Mouse (Mus musculus) brain, embryonic 14.5 days (tissue): ENCODE measurements around the gene Cyth2. TPM values are rescaled to one million over a fixed set of nuclear protein-coding genes. Genes with fewer than 3 reads are reported as not detected.

Source experiments
- DNase-seq: peaks from one replicate; pipeline ENCODE4 v3.0.0-alpha.2; 2011; ENCODE audit warnings: low read depth
- CTCF ChIP-seq: fragments of 200-500 bp; IDR thresholded peaks from 2 replicates; pipeline ENCODE4 v1.5.1; 2012; ENCODE audit warnings: inconsistent platforms, mild to moderate bottlenecking, moderate library complexity, borderline replicate concordance; ENCODE audit not compliant: insufficient read depth, insufficient read length; ENCODE audit errors: extremely low read depth
- POLR2A ChIP-seq: fragments of 200-500 bp; IDR thresholded peaks from 2 replicates; pipeline ENCODE4 v1.6.1; 2012; ENCODE audit warnings: mild to moderate bottlenecking, inconsistent platforms, borderline replicate concordance; ENCODE audit not compliant: poor library complexity, insufficient read depth, insufficient read length, severe bottlenecking; ENCODE audit errors: extremely low read depth
- polyA plus RNA-seq: library from polyadenylated mRNA; depleted of rRNA; stranded (reverse); fragments of >200 nt; gene quantifications from 2 replicates; pipeline ENCODE4 v1.2.3, GENCODE M21; 2012

The Cyth2 gene
- polyA plus RNA-seq, 1 experiment: 246 TPM

- DNase-seq: peak; percentile 96
- TF ChIP-seq CTCF: peak; percentile 100
- TF ChIP-seq POLR2A: no peak
These were observed 13.0 kb downstream of the Cyth2 start for GRCm38 (mm10) chr7:45801348-45801747.

- no peak for TF ChIP-seq CTCF
- no peak for TF ChIP-seq POLR2A
- DNase-seq: no peak
These were observed 13.7 kb downstream of the Cyth2 start for GRCm38 (mm10) chr7:45800546-45801204.

- no peak for DNase-seq
- TF ChIP-seq POLR2A (no peak), CTCF (no peak)
These were observed 14.4 kb downstream of the Cyth2 start for GRCm38 (mm10) chr7:45800001-45800400.

- no peak for DNase-seq
- no peak for TF ChIP-seq CTCF
- no peak for TF ChIP-seq POLR2A
These were observed 15.4 kb downstream of the Cyth2 start for GRCm38 (mm10) chr7:45798931-45799330.

- no peak for TF ChIP-seq CTCF
- no peak for TF ChIP-seq POLR2A
- no peak for DNase-seq
These were observed 15.9 kb downstream of the Cyth2 start for GRCm38 (mm10) chr7:45798511-45798836.

- TF ChIP-seq CTCF: no peak
- TF ChIP-seq POLR2A: no peak
- DNase-seq: peak; percentile 23
These were observed 16.5 kb downstream of the Cyth2 start for GRCm38 (mm10) chr7:45797661-45798510.

- DNase-seq: no peak
- TF ChIP-seq POLR2A (no peak), CTCF (no peak)
These were observed 17.4 kb downstream of the Cyth2 start for GRCm38 (mm10) chr7:45796950-45797349.

GRCm38 (mm10) chr7:45794971-45795370 is 19.4 kb downstream of the Cyth2 start:
- DNase-seq: no peak

GRCm38 (mm10) chr7:45793969-45794585 is 20.3 kb downstream of the Cyth2 start:
- no peak for DNase-seq

More at GRCm38 (mm10) chr7:45794971-45795370, 19.4 kb downstream of the Cyth2 start:
- no peak for TF ChIP-seq POLR2A
- TF ChIP-seq CTCF: no peak

GRCm38 (mm10) chr7:45793240-45793639 is 21.1 kb downstream of the Cyth2 start:
- no peak for DNase-seq
- no peak for TF ChIP-seq CTCF
- no peak for TF ChIP-seq POLR2A

More at GRCm38 (mm10) chr7:45793969-45794585, 20.3 kb downstream of the Cyth2 start:
- TF ChIP-seq CTCF: no peak
- no peak for TF ChIP-seq POLR2A

- TF ChIP-seq CTCF (no peak), POLR2A (no peak)
- DNase-seq: peak; percentile 22
These were observed 22.5 kb downstream of the Cyth2 start for GRCm38 (mm10) chr7:45791756-45792490.

- TF ChIP-seq POLR2A: no peak
- no peak for TF ChIP-seq CTCF
- no peak for DNase-seq
These were observed 23.7 kb downstream of the Cyth2 start for GRCm38 (mm10) chr7:45790721-45791120.
